Mouse (Mus musculus) embryo, embryonic 10 days (tissue): ENCODE measurements around the gene Riok2.

Experiments
- DNase-seq: peaks from one replicate; pipeline ENCODE4 v3.0.0-alpha.2; 2015; ENCODE audit warnings: low spot score

Gene Riok2

DNA sequence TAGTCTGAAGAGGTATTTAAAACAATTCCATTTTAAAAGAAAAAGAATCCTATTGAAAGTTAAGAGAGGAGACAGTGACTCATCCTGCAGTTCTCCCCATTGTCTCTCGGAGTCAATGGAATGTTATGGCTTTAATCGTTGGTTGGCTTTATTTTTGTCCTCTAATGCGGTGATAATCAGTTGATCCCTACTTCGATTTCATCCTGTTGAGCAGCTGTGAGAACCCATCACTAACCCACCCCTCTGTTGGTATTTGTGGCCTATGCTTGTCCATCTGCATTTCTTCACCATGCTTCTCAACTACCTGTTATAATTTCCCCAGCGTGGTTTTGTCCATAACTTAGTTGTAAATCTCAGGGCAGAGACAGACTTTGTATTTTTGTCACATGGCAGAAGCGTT lies 34.0 kb downstream of the Riok2 start:
- no peak for DNase-seq

DNA sequence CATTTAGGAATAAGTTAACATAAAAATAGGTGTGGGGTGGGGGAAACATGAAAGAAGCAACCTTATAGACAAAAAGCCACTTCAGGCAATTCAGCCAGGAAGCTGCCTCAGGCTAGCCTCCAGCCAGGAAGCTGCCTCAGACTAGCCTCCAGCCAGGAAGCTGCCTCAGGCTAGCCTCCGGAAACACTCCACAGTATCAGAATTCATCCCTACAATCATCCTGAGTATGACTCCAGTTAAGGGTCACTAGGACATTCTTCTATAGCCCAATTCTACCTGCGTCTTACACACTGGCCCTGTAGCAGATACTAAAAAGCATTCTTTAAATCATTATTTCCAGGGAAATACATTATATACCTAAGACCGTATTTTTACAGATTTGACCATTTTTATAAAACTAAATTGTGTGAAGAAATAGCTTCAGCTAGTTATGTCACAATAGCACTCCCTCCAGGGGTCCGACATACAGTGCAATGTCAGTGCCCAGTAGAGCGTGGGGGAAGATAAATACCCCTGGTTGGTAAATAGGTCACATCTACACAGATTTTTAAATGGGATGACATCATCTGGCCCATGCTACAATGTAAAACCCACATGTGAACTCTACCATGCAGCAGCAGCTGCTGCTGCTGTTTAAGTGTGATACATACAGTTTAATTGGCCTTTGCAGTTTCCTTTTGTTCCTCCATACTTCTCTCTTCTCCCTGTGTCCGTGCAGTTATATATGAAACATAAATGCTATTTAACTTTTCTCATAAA lies 34.8 kb downstream of the Riok2 start:
- DNase-seq, result no peak

DNA sequence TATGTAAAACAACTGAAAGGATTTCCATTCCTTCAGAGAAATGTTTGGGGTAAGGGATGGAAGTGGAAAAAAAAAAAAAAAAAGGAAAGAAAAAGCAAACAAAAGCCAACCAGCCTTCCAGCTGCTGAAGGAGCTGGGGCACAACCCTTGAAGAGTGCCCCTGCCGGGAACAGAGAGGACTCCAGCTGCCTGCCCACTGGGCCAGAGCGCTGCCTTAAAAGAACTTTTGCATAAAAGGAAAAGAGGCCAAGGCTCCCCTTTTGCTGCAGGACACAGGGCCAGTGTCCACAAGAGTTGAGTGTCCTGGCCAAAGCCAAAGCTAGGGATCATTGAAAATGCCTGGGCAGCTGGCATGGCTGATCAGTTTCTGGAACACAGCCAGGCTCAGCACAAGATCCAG lies 35.5 kb downstream of the Riok2 start:
- peak; percentile 72 for DNase-seq

DNA sequence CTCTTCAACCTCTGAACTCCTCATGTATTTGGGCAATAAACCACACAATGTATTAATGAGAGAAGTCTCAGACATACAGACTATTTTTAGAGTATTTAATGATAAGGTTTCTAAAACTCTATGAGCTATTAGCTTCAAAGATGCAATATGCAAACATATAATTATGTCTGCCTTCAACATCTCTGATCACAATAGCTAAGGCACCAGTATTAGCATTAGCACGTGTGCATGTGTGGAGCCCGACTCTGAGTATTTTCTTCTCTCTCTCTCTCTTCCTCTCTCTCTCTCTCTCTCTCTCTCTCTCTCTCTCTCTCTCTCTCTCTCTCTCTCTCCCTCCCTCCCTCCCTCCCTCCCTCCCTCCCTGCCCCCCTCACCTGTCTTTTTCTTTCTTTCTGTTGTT lies 37.3 kb downstream of the Riok2 start:
- no peak for DNase-seq

DNA sequence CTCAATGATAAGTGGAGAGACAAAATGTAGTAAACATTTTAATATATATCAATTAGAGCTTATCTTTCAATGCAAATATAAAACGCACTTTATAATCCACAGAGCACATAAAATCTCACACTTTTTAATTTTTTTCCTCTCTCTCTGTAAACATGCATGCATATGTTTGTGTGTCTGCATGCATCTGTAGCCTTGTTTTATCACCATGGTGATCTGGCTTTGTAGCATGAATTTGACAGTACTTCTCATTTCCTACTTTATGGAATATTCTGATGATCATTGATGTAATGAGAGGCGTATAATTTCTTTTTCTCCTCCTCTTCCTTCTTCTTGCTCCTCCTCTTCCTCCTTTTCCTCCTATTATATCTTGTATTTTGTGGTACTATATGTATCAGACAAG lies 38.1 kb downstream of the Riok2 start:
- DNase-seq, result no peak

DNA sequence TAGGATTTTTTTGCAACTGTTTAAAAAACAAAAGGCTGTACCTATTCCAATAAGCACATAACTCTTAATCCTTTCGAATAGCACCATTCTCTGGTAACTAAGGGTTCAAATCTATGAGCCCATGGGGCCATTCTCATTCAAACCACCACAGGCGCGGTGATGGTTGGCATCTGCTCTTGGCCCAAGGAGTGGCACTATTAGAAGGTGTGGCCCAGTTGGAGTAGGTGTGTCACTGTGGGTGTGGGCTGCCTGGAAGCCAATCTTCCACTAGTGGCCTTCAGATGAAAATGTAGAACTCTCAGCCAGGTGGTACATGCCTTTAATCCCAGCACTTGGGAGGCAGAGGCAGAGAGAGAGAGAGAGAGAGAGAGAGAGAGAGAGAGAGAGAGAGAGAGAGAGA lies 40.1 kb downstream of the Riok2 start:
- no peak for DNase-seq

DNA sequence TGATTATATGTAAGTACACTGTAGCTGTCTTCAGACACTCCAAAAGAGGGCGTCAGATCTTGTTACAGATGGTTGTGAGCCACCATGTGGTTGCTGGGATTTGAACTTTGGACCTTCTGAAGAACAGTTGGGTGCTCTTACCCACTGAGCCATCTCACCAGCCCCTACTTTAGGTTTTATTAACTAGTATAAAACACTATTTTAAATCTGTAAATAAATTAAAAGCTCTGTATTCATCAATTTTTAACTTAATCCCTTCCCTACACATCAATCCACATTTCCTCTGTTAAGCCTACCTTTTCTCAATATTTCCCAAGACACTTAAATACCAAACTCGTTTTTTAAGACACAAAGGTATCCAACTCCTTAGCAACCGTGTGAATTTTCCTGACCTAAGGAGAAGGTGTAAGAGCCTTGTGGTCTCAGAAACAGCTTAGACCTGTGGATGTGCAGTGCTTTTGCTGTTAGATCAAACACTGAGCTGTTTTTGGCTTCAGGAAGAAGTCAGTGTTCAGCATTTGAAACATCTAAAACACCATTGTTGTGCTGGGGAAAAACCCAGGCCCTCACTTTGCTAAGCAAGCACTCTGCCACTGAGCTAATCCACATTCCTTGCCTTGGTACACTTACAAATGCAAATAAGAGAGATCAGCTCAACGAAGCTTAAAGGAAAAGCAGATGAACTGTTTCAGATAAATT lies 50.6 kb downstream of the Riok2 start:
- DNase-seq, result peak; percentile 35

DNA sequence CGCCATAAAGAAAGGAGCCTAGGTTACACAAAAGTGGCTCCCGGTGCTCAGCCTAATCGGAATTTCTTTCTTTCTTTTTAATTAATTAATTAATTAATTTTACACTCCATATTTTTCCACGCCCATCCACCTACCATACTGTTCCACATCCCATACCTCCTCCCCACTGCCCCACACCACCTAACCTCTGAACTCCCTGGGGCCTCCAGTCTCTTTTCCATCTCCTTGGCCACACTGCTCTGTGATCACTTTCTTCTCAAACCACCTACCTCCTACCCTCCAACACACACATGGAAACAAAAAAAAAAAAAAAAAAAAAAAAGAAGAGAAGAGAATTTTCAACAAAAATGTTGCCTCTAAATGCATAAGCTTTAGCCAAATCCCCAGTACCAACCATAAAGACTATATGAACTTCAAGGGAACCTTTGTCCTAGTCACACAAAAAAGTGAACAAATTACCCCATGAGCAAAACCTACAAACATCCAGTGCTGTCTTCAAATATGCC lies 51.3 kb downstream of the Riok2 start:
- DNase-seq, result no peak

DNA sequence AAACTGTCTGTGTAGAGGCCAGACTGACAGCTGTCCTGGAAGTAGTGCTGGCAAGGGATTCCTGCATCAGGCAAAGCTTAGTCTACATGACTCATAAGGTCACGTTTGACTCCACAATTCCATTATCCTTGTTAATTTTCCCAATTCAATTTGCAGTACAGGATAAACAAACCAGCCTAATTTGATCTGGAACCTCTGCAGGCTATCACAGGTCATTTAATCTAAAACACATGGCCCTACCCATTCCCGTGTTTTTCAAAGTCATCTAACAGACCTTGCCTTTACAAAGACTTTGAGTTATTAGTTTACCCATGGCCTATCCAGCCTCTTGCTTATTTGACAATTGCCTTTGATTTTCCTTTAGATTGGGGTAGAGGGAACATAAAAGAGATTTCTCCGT lies 51.8 kb downstream of the Riok2 start:
- DNase-seq, result no peak

DNA sequence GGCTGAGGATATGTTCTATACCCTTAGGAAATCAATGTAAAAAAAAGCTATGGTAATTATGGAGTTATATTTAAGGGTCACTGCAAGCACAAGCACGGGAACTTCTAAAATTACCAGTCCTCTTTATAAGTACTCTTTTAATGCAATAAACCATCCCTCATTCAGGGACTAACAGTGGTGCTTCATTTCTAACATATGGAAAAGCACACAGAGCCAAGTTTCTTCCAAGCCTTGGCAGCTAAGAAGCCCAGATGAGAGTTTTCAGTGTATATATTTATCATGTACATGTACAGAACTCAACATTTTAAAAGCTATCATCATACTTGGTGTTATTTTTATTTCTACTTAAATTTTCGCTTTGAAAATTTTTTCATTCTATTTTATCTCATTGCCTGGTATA lies 54.8 kb downstream of the Riok2 start:
- DNase-seq, result no peak

DNA sequence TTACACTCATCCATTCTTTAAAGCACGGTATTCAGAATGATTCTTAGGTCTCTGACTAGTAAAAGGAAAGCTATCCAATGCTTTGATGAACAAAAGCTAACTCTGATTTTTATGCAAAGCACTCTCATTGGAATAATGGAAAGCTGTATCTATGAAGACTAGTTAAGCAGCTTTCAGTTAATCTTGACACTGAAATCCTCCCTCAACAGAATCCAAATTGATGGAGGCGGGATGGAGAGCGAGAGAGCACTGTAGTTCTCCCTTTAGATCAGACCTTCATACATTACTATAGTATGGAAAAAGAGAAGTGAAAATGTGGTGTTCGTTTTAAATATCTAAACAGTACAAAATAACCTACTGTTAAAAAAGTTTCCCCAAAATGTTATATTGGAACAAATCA lies 59.6 kb downstream of the Riok2 start:
- no peak for DNase-seq

DNA sequence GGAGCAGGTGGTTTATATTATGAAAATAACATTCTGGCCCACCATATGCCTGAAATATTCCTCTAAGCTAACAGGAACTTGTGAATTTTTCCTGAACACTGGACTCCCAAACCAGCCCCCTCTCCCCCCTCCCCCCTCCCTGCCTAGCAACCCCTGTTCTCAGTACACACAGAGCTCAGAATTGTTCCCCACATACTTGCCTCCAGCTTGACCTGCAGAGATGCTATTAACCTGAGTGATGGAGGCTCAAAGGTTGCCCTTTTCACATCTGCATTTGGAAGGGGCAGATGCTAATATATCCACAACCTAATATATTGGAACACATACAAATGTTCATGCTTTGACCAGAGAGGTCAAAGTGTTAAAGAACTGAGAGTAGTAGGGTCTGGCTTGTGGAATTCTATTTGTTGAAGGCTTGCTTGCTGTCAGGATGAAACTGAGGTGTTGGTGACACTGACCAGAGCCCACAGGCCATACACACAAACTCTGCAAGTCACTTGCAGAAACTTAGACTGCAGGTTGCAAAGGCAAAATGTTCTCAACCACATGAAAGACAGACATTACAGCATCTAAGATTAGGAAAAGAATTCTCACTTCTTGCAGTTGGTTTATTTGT lies 64.6 kb downstream of the Riok2 start:
- peak; percentile 68 for DNase-seq

DNA sequence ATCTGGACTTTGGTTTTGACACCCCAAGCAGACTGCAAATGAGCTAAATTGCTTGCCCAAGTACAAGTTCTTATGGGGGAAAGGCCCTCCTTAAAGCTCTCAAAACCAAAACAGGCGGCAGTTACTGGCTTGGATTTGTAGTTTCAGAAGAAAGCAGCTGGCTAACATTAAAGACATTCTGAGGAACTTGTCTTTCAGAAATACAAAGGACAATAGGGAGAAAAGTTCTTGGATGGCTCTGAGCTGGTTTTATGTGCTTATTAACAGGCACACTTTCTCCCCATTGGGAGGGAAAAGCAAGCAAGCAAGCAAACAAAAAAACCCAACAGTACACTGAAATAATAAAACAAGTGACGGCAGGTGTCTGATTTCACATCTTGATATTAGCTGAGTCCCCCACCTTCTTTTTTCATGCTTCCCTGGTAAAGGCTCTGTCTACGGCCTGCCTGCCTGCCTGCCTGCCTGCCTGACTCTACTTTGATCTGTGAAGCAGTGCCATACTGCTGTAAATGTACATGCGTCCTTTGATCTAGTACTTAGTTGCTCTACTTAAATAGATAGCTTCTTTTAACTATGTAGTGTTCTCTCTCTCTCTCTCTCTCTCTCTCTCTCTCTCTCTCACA lies 67.9 kb downstream of the Riok2 start:
- peak; percentile 21 for DNase-seq

DNA sequence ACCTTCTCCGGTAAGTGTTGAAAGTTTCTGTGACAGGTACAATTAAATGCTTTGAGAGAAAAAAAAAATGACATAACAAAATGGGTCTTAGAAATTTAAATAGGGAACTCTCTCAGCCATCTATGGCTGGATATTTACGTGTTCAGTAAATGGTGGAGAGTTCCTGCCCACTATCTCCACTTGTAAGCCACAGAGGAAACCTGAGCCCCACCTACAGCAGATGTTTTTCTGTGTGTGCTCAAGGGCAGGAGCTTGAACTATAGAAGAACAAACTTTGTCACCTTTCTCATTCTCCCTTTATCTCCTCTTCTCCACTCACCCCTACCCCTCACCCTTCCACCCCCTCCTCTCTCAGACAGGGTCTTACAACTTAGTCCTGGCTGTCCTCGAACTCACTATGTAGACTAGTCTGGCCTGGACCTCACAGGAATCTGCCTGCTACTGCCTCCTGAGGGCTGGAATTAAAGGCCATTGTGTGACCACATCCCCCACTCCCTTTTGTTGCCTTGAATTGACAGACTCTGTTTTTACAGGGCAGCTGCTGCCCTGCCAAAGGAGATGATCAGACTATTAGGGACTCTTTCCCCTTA lies 70.3 kb downstream of the Riok2 start:
- DNase-seq, result no peak
